Mouse (Mus musculus) adrenal gland, postnatal 0 days (tissue): ENCODE measurements around the gene 1700024P04Rik. TPM values are rescaled to one million over a fixed set of nuclear protein-coding genes. Genes with fewer than 3 reads are reported as not detected.

ENCODE experiments used
- polyA plus RNA-seq: library from polyadenylated mRNA; unstranded; fragments of >200 nt; fragmentation: Nextera tagmentation; extraction: Ambion mirVana; gene quantifications from 2 replicates; pipeline ENCODE4 v1.2.1, GENCODE M21; 2015

Gene 1700024P04Rik
- not detected in 2 replicates for polyA plus RNA-seq

DNA sequence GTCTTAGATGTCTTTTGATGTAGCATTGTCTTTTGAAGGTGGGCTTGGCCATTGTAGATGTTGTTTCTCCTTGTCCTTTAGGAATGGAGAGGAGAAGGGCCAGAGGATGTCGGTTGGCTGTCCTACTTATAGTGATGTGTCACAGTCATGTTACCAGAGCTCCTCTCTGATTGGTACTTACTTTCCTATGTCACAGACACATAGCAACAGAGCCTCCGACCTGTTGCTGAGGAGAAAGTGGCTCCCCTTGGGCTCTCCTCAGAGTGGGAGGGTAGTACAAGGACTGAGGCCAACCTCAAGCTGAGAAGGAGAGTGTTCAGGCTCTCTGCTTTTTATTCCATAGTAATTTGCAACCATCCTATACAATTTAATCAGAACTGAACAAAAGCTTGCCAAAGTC is at the start of gene 1700024P04Rik:
Gene 1700024P04Rik (minus strand): TSS at position 101 of the 400 bp plus-strand sequence.

Other genes with a start within 250 kb of the 1700024P04Rik start
- 23.5 and 30.2 TPM in 2 replicates for gene Fcho2, start 169.1 kb downstream of the 1700024P04Rik start, polyA plus RNA-seq
- gene Tnpo1, start 58.2 kb downstream of the 1700024P04Rik start, polyA plus RNA-seq, result 24.7 and 28.9 TPM in 2 replicates
- gene Zfp366, start 200.3 kb upstream of the 1700024P04Rik start, polyA plus RNA-seq, result 0.20 and 0.47 TPM in 2 replicates